Mouse (Mus musculus): ENCODE data around the gene Frs2. TPM values are rescaled to one million over a fixed set of nuclear protein-coding genes. Genes with fewer than 3 reads are reported as not detected.
"Not testable (repeated sequence)": the region's sequence is repeated elsewhere in the genome, so short reads cannot be mapped to it uniquely, and the experiment has no call there.

The Frs2 gene
- total RNA-seq, 2 experiments from 2014 or later, result 38.3 to 43.6 TPM

DNA sequence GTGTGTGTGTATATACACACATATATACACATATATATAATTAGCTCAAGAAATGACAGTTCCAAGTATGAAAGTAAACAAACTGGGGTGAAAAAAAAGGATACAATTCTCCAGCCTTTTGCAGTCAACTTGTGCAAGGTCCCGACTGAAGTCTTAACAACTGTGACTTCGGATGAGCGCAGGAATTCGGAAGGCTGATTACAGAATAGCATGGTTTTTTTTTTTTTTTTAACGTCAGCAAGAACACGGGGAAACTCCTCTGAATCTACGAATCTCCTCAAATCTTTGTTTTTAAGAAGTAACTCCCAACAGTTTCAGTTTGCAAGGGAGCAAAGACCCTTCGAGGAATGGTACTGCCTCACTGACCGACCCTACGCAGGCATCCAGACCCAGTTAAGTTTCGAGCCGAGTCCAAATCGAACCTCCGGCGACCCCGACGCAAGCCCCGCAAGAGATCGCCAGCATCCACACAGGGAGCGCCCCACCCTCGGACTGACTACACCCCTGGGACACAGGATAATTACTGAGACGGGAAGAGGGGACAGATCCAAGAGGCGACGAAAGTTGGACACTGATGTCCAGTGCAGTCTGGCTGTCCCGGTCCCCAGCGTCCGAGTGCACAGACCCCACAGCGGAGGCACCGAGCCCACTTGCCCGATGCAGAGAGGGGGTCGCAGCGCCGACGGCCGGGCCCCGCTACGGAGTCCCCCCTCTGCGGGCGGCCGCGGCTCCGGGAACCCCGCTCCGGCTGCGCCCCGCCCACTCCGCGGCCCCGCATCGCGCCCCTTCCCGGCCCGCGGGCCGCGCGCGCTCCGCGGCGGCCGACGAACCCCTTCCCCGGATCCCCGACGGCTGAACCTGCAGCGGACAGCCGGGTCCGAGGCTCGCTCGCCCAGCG is 622 bp downstream of the Frs2 start:
- DNase-seq (ENCODE audit: low spot score in 2 of 2), result no peak

DNA sequence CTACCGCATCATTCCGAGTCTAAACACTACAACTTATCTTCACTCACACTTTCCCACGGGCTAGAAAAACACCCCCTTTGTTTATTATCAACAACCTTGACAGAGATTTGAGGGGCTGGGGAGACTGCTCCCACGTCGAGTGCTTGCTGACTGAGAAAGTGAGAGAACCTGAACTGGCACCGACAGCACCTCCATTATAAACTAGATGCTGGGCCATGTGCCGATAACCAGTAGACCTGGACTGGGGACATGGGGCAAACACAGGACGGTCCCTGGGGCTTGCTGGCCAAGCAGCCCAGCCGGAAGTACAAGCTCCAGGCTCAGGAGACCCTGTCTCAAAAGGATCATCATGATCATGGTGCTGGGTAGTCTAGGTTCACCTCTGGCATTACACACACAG is 1.9 kb downstream of the Frs2 start:
- no peak for DNase-seq (ENCODE audit: low spot score in 2 of 2)

DNA sequence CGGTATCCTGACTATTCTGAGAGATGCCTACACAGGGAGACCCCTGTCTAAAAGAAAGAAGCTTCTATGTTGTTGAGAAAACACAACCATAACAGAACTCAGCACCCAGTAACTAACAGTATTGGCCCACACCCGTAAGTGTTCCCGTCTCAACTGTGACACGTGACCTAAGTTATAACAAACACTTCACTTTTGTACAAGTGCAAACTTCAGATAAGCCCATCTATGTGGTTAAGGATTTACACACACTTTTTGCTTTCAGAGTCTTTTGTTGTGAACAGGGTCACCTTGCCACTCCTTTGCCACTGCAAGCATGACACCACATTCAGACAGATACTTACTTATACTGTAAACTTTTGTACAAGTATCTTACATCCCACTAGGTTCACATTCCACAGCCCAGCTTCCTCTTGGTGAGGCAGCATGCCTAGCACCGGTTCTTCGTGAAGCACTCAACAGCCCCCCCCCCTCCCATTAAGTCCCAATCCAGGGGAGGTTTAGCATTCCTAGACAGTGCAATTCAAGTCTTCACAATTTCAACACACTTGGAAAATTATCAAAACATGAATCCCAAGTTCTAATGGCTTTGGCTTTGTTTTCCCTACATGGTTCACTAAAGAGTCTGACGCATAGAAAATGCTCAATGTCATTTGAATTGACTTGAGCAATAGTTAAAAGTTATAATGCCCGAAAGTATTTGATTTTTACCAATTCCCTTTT is 2.6 kb downstream of the Frs2 start:
- DNase-seq (ENCODE audit: low spot score in 2 of 2), result no peak

DNA sequence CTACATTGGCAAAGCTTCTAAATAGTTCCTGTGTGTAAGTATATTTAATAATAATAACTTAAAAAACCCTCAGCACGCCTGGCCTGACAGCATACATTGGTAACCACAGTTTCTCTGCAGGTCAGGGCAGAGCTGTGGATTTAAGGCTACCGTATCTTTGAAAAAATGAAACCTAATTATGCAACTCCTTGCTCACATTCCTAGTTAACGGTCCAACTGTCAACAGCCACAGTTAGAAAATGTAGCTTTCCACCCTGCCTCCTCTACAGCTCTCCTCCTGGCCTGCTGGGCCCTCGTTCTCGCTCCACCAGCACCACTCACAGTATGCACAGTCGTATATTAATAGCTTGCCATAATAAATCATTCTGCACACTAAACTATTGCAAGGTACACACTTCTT is 3.7 kb downstream of the Frs2 start:
- peak in 1 of 2 experiments; percentile 33 for DNase-seq (ENCODE audit: low spot score in 2 of 2)

DNA sequence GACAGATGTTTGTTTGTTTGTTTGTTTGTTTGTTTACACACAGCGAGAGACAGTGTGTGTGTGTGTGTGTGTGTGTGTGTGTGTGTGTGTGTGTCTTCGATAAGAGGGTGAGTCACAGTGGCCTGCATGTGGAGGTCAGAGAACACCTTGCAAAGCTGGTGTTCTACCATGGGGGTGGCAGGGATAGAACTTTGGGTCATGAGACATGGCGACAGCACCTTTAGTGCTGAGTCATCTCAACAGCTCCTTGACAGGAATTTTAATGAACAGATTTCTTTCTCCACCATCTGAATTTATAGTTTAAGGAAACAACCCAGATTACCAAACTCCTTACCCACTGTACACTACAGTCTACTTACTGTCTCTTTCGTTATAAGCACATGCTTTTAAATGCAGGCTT is 4.3 kb downstream of the Frs2 start:
- no peak for DNase-seq (ENCODE audit: low spot score in 2 of 2)

DNA sequence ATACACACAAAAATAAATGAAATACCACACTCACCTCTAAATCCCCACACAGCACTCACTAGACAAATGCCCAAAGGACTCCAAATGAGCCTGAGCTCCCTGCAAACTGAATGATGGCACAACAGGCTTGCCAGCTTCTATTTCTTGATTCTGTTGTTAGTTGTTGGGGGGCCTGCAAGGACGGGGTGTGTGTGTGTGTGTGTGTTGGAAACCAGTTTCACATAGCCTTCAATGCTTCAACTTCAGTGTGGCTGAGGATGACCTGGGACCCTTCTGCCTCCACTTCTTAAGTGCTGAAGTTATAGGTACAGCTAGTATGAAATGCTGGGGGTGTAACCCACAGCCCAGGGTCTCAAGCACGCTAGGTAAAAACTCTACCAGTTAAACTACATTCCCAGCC is 5.0 kb downstream of the Frs2 start:
- no peak for DNase-seq (ENCODE audit: low spot score in 2 of 2)

DNA sequence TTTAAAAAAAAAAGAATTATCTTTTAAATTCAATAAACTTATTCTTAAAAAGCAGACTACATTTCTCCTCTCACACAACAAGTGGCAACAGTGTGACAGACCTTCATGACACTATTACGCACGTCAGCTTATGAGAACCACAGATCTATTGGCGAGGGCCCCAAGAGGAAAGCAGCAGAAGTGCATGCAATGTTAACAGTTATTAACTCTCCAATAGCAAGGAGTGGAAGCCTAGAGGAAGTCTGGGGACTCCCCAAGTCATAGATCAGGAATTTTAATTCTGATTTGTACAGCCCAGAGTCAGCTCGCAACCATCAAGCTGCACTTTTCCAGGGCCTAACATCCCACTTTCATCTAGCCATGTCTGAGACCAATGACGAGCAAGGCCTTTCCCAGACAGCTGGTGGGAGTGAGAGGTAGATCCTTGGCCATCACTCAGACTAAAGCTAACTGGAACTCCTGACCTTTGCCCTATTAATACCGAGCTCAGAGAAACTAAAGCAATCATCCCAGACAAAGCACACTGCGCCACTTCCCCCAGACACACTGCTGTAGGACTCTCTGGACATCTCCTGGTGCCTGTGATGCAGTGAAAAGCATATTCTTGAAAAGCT is 6.3 kb downstream of the Frs2 start:
- DNase-seq (ENCODE audit: low spot score in 2 of 2), result no peak

DNA sequence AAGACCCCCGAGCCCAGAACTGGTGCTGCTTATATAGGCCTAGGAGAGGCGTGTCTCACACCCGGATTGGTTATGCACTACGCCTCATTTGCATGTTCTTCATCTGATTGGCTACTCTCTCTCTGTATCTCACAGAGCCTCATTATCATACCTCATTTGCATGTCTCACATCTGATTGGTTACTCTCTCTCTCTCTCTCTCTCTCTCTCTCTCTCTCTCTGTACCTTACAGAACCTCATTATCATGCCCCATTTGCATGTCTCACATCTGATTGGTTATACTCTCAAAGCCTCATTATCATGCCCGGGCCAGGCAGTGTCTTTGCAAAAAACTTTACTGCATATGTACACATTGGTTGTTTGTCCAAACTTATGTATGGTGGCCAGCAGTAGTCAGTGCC is 16.8 kb downstream of the Frs2 start:
- DNase-seq (ENCODE audit: low spot score in 2 of 2), result not testable (repeated sequence)

DNA sequence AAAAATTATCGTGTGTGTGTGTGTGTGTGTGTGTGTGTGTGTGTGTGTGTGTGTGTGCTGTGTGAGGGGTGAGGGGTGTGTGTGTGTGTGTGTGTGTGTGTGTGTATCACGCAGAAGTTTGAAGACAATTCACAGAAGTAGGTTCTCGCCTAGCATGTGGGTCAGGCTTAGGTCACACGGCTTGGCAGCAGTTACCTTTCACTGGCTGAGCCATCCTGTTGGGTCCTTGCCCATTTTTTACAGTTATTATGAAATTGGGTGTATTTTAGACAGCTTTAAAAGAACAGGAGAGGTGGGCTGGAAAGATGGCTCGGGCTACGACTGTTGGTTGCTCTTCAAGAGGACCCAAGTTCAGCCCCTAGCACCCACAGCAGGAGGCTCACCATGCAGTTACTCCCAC is 18.3 kb downstream of the Frs2 start:
- no peak for DNase-seq (ENCODE audit: low spot score in 2 of 2)

DNA sequence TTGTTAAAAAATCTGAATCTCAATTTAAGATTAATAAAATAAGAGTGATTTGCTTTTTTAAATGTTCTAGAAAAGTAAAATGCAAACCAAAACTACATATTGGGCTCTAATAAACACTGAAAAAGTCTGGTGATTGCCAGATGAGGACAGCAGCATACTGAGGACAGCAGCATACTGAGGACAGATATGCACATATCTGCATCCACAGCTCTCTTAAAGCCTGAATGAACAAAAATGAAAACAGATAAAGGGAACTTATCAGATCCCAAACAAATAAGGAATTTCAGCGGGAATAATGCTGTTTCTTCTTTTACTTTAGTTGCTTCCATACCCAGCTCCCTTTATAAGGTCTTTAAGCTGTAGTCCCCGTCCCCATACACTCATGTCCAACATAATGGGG is 19.6 kb downstream of the Frs2 start:
- DNase-seq (ENCODE audit: low spot score in 2 of 2), result no peak

DNA sequence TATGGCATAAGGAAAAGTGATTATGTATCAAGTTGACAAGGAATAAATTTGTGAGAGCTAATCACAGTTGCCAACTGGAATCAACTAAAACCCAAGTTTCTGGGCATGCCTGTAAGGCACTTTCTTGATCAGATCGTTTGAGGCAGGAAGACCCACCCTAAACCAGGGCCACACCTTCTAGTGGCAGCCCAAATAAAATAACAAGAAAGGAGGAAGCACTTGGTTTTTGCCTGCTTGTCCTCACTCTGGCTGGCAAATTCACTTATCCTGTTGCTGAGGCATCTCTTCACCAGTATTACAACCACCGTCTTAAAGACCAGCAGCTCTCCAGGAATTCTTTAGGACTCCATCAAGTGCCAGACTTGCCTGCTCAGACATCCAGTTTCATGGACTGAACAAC is 20.9 kb downstream of the Frs2 start:
- no peak for DNase-seq (ENCODE audit: low spot score in 2 of 2)

DNA sequence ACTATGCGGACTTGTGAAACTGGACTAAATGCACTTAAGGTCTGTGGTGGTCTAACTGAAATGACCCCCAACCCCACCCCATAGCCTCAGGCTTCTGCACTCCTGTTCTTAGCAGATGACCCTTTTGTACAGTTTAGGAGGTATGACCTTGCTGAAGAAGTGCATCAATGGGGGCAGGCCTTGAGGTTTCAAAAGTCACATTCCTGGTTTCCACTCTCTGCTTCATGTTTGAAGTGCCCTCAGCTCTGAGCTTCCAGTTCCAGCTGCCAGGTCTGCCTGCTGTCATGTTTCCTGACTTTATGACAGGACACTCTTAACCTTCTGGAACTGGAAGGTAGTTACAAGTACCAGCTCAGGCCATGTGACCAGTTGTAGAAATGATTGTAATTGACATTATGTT is 21.6 kb downstream of the Frs2 start:
- DNase-seq (ENCODE audit: low spot score in 2 of 2), result no peak

DNA sequence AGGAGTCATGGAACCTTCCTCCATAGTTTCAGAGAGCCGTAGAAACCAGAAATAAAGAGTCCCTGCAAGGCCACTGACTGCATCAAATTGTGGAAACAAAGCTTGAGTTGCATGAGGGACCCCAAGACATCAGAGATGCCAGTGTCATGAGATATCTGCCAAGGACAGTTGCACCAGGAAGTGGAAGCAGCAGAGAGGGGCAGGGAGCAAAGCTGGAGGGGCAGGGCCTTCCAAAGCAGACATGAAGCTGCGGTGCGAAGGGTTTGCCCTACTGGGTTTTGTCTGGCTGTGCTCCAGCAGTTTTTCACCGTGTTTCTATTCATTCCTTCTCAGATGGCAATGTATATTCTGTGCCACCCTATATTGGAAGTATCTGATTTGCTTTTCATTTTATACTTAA is 22.1 kb downstream of the Frs2 start:
- DNase-seq (ENCODE audit: low spot score in 2 of 2), result no peak

DNA sequence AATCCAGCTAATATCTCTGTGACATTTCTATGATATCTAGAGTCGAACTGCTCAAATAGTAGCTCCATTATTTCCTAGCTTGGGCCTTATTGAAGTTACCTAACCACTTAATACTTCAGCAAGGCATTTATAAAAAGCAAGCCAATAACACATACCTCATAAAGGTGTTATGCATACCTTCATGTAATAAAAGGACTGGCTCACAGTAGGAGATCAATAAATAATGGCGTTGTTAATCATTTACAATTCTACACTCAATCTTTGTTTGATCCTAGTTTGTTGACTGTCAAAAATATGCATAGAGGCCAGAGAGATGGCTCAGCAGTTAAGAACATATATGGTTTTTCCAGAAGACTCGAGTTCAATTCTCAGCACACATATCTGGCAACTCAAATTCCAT is 26.9 kb downstream of the Frs2 start:
- DNase-seq (ENCODE audit: low spot score in 2 of 2), result no peak

DNA sequence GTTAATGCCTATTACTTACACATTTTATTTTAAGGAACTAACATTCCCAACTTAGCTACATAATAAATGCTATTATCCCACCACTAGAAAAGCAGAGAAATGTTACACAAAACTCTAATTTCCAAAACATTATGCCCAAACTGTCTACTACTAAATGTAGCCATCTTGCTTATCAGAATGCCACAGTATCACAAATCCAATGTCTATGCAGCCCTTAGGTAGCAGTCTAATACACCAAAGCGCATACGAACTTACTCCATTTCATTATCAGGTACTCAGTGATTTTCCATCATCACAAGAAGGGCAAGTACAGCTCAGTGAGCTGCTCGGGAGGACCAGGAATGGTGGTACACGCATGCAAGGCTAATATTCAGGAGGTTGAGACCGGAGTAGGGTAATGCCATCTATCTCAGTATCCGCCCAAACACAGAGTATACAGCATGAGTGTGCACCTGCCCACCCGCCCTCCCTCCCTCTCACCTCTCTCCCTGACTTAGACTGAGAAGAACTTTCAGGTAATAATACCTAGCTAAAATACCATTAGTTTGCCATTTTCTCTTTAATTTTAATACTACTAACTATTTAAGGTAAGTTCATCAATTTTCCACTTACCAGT is 28.2 kb downstream of the Frs2 start:
- DNase-seq (ENCODE audit: low spot score in 2 of 2), result no peak

DNA sequence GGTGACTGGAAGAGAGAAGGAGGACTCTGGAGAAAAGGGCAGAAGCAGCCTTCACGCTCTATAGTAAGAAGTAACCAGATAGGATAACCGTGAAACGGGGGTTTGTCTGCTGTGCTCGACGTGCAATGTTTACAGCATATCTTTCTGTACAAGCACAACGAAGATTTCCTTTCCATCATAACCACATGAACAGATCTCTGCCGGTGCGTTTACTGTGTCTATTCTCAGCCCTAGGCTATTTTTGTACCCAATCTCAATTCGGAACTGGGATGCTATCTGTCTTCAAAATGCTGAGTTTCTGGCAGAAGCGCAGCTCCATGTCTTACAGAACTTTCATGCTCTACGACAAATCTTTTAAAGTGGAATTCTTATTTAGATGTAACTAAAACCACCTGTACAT is 28.8 kb downstream of the Frs2 start:
- DNase-seq (ENCODE audit: low spot score in 2 of 2), result peak in 1 of 2 experiments; percentile 19

DNA sequence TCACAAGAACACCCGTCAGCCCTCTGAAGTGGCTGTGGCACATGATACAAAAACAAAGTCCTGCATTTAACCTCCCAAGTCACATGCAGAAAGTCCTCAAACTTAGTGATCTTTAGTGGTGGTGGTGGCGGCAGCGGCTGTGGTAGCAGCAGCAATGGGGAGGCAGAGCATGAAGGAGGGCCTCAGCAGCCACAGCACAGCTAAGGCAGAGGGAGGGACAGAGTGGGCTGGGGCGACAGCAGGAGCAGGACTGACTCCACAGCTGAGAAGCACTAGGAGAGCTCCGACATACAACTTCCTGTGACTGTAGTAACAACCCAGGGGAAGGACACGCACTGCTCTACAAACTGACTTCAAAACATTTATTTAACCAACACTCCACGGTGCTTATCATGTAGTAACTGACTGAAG is 29.9 kb downstream of the Frs2 start:
- DNase-seq (ENCODE audit: low spot score in 2 of 2), result no peak

DNA sequence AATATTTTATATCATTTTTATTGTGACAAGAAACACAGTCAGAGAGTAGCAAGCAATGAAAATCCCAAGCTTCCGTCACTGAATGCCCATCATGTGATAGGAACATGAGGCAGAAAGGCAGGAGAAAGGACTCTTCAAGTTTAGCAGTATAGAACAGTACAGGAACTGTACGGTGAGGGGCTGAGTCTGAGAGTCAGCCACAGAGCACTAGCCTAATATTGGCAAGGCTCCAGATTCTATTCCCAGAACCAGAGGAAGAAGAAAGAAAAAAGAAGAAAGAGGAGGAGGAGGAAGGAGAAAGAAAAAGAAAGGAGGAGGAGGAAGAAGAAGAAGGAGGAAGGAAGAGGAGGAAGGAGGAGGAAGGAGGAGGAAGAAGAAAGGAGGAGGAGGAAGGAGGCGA is 32.7 kb downstream of the Frs2 start:
- DNase-seq (ENCODE audit: low spot score in 2 of 2), result no peak

DNA sequence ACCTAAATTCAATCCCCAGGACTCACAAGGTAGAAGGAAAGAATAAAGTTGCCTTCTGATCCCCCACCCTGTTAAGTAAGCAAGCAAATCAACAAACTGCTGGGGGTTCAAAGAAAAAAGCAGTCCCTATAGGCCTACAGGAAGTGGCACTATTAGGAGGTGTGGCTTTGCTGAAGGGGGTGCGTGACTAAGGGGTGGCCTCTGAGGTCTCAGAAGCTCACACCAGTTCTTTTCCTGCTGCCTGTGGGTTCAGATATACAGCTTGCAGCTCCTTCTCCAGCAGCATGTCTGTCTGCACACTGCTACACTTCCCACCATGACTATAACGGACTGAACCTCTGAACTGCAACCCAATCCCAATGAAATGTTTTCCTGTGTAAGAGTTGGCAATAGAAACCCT is 35.8 kb downstream of the Frs2 start:
- no peak for DNase-seq (ENCODE audit: low spot score in 2 of 2)

DNA sequence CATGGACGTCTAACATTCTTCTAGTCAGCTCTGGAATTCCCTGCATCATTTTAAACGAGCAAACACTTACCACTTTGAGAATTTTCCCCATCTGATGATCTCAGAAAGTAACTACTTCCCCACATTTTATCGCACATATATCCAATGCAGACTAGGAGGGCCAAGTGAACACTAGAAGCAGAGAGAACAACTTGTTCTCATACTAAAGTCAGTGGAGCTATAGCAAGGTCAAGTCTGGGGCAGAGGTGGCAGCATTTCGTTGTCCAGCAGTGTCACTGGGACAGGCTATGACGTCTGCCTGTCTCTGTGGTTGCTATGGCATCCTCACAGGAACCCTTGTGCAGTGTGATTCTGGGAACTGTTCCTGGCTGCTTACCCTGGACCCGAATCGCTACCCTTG is 36.9 kb downstream of the Frs2 start:
- DNase-seq (ENCODE audit: low spot score in 2 of 2), result no peak

DNA sequence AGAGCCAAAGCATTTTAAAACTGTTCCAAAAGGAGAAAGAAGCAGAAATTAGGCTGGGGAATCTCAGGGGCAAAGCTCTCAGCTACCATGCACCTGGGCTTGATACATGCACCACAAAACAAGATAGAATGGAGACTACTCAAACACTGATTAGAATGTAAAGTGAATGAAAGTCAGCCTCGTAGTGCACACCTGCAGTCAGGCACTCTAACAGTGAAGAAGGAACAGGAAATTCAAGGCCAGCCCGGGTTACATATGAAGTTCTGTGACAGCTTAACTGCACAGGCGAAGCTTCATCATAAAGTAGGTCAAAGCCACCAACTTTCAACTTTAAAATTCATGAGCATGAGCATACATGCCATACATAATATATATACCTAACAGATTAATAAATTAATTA is 38.1 kb downstream of the Frs2 start:
- no peak for DNase-seq (ENCODE audit: low spot score in 2 of 2)

DNA sequence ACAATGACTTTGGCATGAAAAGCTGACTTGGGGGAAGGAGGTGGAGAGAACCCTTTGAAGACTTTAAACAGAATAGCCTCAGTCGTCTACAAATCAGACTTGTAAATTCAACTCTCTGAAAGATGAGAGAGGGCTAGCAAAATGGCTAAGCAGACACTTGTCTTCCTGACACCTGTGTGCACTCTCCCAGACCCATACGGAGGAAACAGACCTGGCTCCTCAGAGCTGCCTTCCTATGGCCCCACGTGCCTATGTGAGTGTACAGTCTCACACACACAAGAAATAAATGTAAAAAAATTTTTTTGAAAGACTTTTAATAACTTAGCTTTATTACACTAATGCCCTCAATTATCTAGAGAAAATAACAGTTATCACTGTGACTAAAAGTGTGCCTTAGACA is 41.6 kb downstream of the Frs2 start:
- DNase-seq (ENCODE audit: low spot score in 2 of 2), result no peak

All from layer of hippocampus, adult 18-20 months (tissue).